Mouse (Mus musculus): Measurements from ENCODE around the gene G6pd2.

The G6pd2 gene

DNA sequence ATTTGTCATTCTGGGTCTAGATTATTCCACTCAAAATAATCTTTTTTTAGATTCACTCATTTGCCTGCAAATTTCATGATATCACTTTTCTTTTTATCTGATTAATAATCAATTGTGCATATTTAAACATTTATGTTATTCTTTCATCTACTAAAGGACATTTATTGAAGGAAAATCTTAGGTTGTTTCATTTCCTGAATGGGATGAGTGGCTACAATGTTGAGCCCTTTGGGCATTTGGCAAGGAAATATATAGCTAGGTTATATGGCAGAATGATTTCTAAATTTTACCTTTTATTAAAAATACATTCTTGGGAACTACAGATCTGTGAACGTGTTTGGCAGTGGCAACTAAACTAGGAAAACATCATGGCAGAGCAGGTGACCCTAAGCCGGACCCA lies at the start of gene G6pd2:
Gene G6pd2 (plus strand): TSS at position 301 of the 400 bp plus-strand sequence.
- DNase-seq, result no peak

DNA sequence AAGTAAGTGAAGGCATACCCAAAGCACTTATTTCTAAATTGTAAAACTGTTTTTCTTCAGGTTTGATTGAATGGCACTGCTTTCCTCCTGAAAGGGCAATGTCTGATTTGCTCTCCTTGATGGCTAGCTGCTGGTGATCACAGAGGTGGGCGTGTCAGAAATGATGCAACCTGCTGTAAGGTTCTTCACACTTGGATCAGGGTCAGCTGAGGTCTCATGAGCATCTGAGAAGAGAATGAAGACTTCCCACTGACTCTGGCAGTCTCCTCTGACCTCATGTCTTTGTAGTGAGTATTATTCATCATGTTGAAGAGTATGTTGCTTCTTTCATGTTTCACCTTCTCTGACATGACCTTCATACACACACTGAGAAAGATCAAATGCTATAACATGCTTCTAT lies 44.4 kb upstream of the G6pd2 start:
- no peak for DNase-seq

DNA sequence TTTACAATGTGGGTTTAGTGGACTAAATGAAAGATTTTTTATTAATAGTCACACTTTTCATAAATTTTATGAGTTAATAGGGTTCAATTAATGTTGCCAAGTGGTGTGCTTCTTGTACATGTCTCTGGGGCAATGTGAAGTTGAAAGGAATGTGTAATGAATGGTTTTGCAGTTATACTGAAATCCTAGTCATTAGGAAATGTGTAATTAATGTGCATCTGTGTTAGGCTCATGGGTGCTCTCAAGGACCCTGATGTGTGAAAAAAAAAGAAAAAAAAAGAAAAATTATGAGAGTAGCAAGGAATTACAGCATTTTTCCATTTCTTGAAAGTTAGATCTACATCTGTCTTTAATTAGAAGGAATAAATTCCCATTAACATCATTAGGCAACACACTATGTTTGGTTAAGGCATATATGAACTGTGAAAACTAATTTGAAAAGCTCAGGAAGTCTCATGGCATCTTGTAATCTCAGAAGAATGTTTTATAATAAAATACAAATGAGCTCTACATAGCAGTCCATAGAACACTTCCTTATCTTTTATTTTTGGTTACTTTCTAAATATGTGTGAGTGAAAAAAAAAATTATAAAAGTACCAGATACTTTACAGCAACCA lies 24.4 kb downstream of the G6pd2 start:
- no peak for DNase-seq

DNA sequence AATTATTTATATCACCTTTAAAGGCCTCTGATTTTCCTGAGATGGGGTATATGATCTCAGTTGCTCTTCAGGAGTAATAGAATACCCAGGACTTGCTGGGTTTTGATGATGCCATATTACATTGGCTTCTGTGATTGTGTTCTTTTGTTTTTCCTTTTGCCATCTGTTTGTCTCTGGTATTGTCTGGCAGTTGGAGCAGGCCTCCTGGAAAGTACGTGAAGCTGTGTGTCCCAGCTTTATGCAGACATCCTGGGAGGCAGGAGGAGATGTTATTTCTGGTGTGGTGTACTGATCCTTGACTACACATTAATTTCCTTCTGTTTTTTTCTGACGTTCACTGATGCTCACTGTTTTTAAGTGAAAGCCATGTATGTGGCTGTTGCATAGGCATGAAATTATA lies 35.3 kb downstream of the G6pd2 start:
- no peak for DNase-seq
